Mouse (Mus musculus): ENCODE data around the gene Pcsk2. TPM values are rescaled to one million over a fixed set of nuclear protein-coding genes. Genes with fewer than 3 reads are reported as not detected.
A peak's percentile ranks its signal among the peaks of the same experiment; 100 is the strongest.

Pcsk2 gene
- polyA plus RNA-seq, 1 experiment, result not detected

- no peak for TF ChIP-seq FLI1 (IDR thresholded peaks at IDR 0.05; ENCODE audit: low read length)
- TF ChIP-seq GATA1 (IDR thresholded peaks at IDR 0.05; ENCODE audit: borderline replicate concordance, low read length), result no peak
- no peaks in the 10 kb centered on the region for H3K36me3 ChIP-seq (replicated peaks; ENCODE audit: low read length)
- peaks cover 49% of the 10 kb centered on the region for H3K27me3 ChIP-seq (replicated peaks)
- H3K4me3 ChIP-seq (replicated peaks), result no peak overlapping the region
- peaks cover 11% of the 10 kb centered on the region for H3K4me1 ChIP-seq
- H3K9me3 ChIP-seq, result no peaks in the 10 kb centered on the region
These were observed 313.2 kb downstream of the Pcsk2 start for GRCm38 (mm10) chr2:143859166-143859565.

- Histone ChIP-seq H3K9me3 (no peaks in the 10 kb centered on the region), H3K4me3 (replicated peaks) (peak within 1 kb of the TSS; percentile 87), H3K4me1 (peaks cover 18% of the 10 kb centered on the region), H3K27me3 (replicated peaks) (peaks cover 60% of the 10 kb centered on the region), H3K36me3 (replicated peaks; ENCODE audit: low read length) (no peaks in the 10 kb centered on the region)
- TF ChIP-seq FLI1 (IDR thresholded peaks at IDR 0.05; ENCODE audit: low read length) (no peak), GATA1 (IDR thresholded peaks at IDR 0.05; ENCODE audit: borderline replicate concordance, low read length) (no peak)
These were observed 316.7 kb downstream of the Pcsk2 start, which contains the start of gene Bfsp1 for GRCm38 (mm10) chr2:143862484-143863231. Gene Bfsp1 (minus strand): TSS chr2:143863173.

DNA sequence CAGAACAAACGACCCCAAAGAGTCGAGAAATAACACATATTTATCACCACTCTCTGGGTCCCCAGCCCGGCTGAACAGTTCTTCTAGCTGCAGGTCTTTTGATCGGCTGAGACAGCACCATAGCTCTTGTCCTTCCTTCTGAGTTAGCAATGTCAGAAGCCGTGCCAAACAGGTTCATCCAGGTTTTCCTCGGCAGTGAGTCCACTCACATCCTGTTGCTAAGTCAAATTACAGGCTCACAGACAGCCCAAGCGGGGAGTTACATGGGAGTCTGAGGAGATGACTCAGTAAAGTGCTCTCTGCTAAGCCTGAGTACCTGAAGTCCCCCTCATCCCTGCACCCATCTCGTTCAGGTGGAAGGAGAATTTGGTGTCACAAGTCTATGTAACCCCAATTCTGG is 318.6 kb downstream of the Pcsk2 start:
- Histone ChIP-seq H3K4me3 (replicated peaks) (no peak overlapping the region), H3K27me3 (replicated peaks) (peaks cover 50% of the 10 kb centered on the region), H3K36me3 (replicated peaks; ENCODE audit: low read length) (no peaks in the 10 kb centered on the region), H3K4me1 (peaks cover 24% of the 10 kb centered on the region), H3K9me3 (0 out of 2 replicates have a peak, but pooled peaks cover 2% of the 10 kb centered on the region)
- no peak for TF ChIP-seq FLI1 (IDR thresholded peaks at IDR 0.05; ENCODE audit: low read length)
- no peak for TF ChIP-seq GATA1 (IDR thresholded peaks at IDR 0.05; ENCODE audit: borderline replicate concordance, low read length)

All from megakaryocyte, embryonic 14.5 days (primary cell).